Mouse (Mus musculus) lung, adult 18-20 months (tissue): ENCODE measurements around the gene U2af1.

Experiments used
- DNase-seq, 2 experiments: peaks; one replicate each; pipeline ENCODE4 v3.0.0; 2022; ENCODE audit warnings: mixed read lengths in 2 of 2

Gene U2af1

DNA sequence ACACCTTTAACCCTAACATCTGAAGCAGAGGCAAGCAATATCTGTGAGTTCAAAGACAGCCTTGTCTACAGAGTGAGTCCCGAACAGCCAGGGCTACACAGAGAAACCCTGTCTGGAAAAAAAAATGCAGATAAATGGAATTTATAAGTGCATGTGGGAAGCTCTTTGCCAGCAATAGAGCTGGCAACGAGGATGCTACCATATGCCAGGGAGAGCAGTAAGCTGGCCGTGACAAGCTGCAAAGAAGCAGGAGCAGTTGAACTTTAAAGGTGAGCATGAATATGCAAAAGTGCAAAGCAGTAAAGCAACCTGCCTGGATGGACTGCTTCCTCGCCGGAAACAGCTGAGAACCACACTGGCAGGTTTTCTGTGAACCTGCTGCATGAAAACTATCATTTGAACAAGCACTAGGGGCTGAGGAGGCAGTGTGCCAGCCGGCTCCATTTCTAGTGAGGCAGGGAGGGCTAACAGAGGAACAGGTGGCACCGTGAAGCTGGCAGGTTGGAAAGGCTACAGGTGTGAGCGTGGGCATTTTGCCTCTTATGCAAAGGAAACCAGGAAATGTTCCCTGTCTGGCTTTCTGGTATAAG lies 2.1 kb upstream of the U2af1 start:
- no peak for DNase-seq

GRCm38 (mm10) chr17:31658136-31658467 lies 590 bp downstream of the U2af1 start:
- DNase-seq = no peak

DNA sequence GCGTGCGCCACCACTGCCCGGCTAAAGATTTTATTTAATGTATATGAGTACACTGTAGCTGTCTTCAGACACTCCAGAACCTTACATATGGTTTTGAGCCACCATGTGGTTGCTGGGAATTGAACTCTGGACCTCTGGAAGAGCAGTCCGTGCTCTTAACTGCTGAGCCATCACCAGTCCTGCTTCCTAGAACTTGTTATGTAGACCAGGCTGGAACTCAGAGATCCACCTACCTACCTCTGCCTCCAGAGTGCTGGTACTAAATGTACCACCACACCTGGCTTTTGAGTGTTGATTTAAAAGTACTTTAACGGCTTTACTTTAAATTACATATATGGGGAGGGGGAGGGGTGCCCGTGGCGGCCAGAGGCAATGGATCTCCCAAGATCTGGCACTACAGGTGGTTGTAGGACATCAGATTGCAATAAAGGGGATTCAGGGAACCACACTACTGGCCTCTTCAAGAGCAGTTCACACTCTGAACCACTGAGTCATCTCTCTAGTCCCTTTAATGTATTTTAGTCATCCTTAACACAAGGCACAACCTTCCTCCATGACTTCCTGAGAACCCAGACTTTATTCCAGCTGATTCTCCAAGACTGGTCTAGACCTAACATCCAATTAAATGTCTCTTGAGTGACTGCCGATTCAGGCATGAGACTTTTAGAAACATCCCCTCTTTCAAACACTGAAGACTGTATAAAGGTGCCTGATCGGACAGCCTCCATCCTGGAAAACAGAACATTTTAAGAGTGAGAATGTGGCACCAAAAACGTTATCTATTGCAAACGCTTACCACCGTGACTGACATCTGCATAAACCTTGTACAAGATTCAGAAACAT lies 1.3 kb downstream of the U2af1 start:
- DNase-seq = no peak

GRCm38 (mm10) chr17:31656682-31657081 lies 2.0 kb downstream of the U2af1 start:
- no peak for DNase-seq

GRCm38 (mm10) chr17:31655366-31655765 lies 3.3 kb downstream of the U2af1 start:
- no peak for DNase-seq

DNA sequence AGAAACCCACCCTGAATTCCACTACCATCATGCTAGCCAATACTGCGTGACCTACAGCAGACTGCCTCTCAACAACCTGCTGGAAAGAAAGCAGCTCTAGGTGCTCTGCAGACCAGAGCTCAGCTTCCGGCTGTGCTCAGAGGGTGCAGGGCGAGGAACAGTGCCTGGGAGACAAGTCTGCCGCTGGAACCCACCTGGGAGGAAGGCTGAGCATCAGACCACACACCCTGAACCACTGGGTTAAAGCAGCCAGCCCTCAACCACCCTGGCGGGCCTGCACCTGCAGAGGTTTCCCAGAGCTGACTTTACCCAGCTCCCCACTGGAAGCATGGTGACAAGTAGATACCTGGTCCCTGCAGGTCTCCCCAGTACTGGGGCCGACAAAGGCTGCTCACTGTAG lies 5.4 kb downstream of the U2af1 start:
- DNase-seq = no peak

DNA sequence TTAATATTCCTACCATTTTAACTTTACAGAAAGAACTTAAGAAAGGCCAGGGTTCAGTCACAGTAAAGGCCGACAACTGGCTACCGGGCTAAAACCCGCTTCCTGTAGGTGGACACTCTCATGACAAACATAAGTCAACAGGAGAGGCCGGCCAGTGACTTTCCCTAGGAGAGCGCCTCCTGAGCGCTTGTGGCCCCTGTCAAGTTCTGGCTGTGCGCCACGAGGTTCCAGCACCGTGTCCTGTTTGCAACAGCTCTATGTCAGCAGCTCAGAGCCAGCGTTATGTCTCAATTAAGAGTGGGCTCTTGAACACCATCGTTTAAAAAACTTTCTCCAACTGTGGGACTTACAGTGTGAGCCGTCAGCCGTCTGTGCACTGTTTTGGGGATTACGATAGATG lies 6.5 kb downstream of the U2af1 start:
- DNase-seq = peak in 1 of 2 experiments; percentile 44

- no peak for DNase-seq
Observed at GRCm38 (mm10) chr17:31646199-31647002, 12.3 kb downstream of the U2af1 start.

DNA sequence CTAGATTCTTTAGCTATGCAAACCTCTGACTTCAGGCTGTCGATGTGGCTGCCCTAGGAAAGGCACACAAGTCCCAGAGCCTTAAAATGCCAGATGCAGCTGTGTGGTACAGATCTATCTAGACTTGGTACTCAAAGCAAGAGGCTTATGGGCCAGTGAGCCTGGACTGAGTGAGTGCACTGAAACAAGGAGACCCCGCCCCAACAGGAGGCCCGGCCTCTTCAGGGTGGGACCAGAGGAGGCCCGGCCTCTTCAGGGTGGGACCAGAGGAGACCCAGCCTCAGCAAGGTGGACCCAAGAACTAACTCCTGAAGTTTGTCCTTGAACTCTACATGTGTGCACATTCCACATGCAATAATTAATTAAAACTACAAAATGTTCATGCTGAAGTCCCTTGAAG lies 15.8 kb downstream of the U2af1 start:
- no peak for DNase-seq

- no peak for DNase-seq
Observed at GRCm38 (mm10) chr17:31642331-31642730, 16.4 kb downstream of the U2af1 start.

GRCm38 (mm10) chr17:31639651-31640050 lies 19.0 kb downstream of the U2af1 start:
- DNase-seq = no peak

GRCm38 (mm10) chr17:31637866-31638570 lies 20.7 kb downstream of the U2af1 start:
- peak; percentile 47 to 64 for DNase-seq

GRCm38 (mm10) chr17:31636942-31637811 lies 21.5 kb downstream of the U2af1 start, which contains the start of gene Cbs:
Gene Cbs, minus strand, starts transcription at chr17:31637238.
- peak; percentile 86 to 91 for DNase-seq

DNA sequence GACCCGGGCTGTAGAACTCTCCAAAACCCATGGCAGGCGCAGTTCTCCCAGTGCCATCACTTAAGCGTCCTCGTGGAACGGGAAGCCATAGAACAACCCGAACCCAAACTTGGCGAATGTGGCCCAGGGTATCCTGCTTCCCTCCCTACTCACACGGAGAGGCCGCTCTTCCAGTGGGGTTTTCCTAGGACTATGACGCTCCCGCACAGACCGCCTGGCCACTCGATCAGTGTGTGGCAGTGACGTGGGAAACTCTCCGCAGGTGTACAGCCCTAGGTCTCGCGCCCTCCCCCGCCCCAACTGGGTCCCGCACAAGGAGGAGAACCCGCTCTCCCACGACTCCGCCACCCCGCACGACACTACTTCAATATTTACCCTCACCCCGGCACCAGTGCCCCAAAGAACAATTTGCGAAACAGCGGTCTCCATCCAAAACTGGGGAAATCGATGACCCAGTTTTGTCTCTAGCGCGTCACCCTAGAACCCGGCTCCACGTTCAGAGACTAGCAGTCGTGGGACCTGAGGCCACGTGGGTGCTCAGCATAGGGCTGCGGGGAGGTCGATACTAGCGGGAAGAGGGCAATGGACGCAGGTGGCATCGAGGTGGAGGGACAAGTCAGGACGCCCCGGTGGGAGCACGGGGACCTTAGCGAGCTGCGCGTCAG lies 22.3 kb downstream of the U2af1 start:
- peak in 1 of 2 experiments; percentile 16 for DNase-seq

GRCm38 (mm10) chr17:31635781-31636180 lies 22.9 kb downstream of the U2af1 start:
- DNase-seq = peak; percentile 30 to 44

DNA sequence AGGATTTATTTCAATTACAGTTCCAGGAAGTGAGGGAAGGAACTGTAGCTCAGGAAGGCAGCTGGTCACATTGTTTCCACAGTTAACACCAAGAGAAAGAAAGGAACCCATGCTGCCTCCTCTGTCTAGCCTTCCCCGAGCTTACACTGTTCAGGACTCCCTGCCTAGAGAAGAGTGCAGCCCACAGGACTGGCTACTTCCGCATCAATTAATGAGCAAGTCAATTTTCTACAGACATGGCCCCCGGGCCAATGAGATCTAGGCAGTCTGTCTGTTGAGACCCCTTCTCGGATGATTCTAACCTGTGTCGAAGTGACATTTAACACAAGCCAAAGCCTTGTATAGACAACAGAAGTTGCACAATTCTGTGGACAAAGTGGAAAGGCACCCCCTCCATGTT lies 23.8 kb downstream of the U2af1 start:
- no peak for DNase-seq

- no peak for DNase-seq
Observed at GRCm38 (mm10) chr17:31633007-31633406, 25.7 kb downstream of the U2af1 start.

- DNase-seq = no peak
Observed at GRCm38 (mm10) chr17:31631081-31631800, 27.5 kb downstream of the U2af1 start.

DNA sequence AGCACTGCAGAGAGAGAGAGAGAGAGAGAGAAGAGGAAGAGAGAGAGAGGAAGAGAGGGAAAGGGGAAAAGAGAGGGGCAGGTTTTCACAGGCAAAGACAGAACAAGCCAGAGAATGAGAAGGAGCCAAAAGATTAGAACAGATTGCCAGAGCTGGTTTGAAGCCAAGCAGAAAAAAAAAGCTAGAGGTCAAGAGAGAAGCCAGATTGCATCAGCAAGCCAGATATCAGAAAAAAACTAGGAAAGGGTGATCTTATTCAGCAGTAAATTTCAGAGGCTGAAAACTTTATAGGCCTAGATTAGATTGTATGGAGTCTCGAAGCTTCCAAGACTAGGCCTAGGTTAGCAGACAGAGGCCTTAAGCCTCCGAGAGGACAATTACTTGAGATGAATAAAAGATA lies 30.7 kb downstream of the U2af1 start:
- DNase-seq = no peak

- DNase-seq = no peak
Observed at GRCm38 (mm10) chr17:31623101-31623500, 35.6 kb downstream of the U2af1 start.
